Mouse (Mus musculus) CH12F3 (cell line): ENCODE measurements at regions not wholly inside any gene's neighbourhood (a gene's known extent, or its start where the extent isn't known, plus 50 kb on each side); places are given as distances from the start of the nearest gene placed in this dataset.

Experiments used
- in situ Hi-C: fragments of 300-500 bp; cut with MboI; formaldehyde crosslinking; loops from 2 replicates; pipeline ENCODE4 v1.14.3; 2020; ENCODE audit warnings: low sequenced_read_pairs

DNA sequence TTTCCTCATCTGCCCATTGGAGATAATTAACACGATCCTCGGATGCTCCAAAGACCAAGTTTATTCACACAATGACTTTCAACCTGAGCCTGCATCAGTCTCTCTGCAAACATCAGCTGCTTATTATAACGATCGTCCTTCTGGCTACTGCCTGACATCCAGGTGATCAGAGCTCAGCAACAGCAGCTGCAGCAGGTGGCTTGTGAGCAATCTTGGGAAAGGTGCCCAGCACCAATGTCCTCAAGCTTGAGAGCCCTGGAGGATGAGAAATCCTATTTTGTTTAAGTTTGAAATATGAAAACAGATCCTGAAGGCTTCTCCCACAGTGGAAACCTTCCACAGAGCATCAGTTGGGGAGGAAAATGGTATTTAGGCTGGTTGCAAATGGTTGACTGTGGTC, 242.8 kb downstream of the Prdm2 start:
- in situ Hi-C loops: no loop called here

DNA sequence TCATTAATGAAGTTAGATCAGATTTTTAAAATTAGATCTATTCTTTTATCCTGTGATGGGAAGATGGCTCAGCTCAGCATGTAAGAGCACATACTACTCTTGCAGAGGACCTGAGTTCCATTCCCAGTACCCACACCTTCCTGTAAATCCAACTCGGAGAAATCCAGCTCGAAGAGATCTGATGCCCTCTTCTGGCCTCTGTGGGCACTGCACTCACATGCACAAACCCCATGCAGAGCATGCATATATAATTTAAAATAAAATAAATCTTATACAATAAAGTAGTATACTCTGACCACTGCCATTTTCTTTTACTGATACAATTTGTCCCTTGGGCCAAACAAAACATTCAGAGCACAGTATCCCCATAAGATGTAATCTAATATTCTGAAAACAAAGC, 245.2 kb downstream of the Prdm2 start:
- in situ Hi-C loops: no loop called here

DNA sequence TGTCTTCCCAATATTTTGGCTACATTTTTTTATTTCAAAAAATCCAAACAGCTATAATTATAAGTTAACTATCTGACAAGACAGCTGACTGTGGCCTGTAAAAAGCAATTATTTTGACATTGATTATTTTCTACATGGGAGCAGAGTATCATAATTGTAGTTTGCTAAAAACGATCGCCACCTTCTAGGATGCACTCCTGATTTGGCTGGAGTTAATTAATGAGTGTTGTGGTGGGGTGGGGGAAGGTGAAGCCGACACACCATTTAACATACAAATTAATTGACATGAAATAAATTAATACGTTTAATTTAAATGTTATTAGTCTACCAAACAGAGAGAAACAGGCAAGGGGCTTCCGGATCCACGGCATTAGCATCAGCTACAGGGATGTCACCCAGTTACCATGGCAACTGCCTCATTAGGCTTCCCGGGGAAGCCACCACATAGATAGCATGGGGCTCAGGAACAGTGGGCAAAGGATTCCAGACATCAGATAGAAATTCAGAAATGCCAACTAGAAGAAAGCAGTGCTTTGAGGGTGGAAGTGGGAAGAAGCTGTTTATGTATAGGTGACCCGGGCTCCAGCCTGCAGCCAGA, 255.9 kb downstream of the Prdm2 start:
- in situ Hi-C loops: no loop called here

DNA sequence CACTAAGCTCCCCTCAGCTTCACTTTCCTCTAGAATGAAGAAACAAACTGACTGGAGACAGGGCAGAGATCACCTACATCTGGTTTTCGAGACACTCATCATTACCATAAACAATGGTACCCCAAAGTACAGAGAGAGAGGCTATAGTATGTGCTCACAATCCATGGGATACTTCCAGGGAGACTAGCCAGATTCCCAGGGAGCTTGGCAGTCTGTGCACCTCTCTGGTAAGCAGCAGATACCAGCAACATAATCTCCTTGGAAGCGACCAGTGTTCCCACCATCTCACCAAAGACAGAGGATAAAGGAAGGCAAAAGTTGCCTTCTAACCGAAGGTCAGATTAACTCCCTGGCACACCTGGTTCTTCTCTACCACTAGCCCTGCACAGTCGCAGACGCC, 256.4 kb downstream of the Prdm2 start:
- in situ Hi-C loops: no loop called here

DNA sequence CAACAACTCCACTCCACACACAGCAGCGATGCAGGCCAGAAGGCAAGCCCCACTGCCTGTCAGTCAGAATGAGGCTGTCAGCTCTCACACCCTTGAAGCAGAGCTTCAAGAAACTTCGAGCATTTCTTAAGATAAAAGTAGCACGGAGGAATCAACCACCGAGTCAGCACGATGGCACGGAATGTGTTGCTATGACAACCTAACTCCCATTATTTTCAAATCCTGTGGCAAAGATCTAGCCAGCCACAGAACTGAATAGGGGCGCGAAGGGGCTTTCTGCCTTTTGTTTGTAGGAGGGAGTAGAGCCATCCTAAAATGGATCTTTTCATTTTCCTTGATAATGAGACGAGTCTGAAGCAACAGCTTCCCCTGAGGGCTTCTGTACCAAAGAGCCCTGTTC, 259.1 kb downstream of the Prdm2 start:
- in situ Hi-C loops: no loop called here

DNA sequence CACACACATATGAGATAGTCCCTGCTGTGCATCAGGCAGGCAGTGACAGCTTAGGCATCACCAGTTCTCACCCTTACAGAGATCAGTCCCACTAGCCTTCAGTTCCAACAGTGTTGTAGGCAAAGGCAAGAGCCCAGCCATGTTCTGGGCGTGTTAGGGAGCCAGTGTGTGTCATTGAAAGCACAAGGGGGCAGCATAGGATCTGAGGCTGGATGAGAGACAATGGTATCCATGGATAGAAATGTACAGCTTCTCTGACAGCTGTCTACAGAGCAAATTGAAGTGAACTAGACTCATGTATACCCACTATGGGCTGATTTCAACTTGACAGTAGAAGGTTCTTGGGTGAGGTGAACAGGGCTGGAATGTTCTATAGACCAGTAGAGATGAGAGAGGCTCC, 259.9 kb downstream of the Prdm2 start:
- in situ Hi-C loops: no loop called here

DNA sequence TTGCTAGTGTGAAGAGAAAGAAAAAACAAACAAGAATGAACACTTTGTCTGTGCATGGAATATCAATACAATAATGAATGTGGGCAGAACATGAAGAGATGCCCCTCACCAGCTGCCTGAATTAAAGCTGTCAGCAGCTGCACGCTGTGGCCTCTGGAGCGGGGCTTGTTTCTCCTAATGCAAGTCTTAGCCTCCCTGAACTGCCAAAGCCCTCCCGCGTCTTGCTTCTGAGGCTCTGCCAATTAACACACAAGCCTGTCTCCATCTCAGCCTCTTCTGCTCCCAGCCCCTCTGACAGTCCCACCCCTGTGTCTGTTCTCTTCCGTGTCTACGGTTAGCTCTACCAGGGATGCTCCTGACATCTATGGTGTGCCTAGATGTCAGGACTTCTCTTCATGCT, 265.1 kb downstream of the Prdm2 start:
- in situ Hi-C loops: no loop called here

DNA sequence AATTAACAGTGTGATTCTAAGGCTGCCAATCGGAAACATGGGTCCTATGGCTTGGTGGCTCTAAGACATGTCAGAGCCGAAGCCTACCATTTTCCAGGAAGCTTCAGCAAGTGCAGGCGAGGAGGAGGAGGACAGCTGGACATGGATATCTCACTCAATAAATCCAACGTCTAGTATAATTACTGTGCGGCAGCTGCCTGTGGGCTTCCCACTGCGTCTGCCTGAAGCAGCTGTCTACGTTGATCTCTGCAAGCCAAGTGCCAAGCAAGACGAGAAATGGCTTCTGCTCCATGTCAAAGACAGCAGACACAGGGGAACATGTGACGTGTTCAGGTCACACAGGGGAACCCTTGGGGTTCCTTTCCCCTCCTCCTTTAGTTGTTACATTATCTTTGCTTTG, 279.2 kb downstream of the Prdm2 start:
- in situ Hi-C loops: no loop called here

DNA sequence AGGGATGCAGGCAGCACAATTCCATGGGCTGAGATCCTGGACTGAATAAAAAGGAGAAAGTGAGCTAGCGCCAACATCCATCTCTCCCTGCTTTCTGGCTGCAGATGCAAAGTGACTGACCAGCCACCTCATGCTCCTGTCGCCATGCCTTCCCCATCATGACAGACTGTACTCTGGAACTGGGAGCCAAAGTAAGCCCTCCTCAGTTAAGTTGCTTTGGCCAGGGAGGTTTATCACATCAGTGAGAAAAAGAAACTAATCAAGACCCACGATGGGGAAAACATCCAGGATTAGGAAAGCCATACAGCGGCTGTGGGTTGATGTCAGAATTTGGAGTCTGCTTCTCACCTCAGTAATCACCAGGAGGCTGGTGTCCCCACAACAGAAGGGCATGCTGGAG, 283.6 kb downstream of the Prdm2 start:
- in situ Hi-C loops: no loop called here

DNA sequence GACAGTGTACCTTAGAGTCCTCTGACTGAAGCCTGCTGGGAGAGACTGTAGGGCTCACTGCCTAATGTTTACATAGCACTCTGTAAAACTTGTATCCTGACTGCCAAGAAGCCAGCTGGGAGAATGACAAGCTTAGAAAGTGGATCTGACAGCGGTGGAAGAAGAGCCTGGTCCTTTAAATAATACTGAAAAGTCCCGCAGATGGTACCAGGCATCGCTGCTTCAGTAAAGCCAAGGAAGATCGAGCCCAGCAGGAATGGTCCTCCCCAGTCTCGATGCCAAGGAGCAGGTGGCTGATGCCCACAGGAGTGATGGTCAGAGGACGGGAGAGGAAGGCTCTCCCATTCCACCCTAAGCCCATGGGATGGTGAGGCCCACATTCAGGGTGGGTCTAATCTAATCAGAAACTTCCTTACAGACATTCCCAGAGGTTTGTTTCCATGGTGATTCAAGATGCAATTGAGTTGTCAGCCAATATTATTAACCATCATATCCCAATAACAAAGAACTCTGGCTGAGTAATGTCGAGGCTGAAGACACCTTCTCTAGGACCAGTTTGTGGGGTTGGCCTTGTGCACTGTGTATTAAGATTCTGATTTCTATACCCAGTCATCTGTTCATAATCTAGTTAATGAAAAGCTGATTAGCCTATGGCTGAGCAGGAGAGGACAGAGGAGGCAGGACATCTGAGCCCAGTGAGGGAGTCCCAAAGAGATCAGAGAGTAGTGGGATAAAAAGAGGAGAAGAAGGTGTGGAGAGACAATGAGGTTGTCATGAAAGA, 285.3 kb downstream of the Prdm2 start:
- in situ Hi-C loops: no loop called here

DNA sequence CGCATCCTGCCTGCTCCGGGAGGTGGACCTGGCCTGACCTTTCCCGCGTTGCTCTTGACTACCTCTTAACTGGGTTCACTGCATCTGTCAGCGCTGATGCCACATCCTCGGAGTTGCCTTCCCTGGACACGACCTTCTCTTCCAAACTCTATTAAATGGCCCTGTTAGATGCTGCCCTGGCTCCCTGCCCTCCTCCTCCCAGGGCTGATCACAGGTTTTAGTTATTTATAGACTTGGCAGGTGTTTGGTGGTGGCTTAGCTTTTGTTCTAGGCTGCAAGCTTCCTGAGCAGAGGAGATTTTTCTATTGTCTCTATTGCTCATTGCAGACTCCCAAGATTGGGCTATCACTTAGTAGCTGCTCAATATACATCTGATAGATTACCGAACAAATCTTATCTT, 287.7 kb downstream of the Prdm2 start:
- in situ Hi-C loops: no loop called here

DNA sequence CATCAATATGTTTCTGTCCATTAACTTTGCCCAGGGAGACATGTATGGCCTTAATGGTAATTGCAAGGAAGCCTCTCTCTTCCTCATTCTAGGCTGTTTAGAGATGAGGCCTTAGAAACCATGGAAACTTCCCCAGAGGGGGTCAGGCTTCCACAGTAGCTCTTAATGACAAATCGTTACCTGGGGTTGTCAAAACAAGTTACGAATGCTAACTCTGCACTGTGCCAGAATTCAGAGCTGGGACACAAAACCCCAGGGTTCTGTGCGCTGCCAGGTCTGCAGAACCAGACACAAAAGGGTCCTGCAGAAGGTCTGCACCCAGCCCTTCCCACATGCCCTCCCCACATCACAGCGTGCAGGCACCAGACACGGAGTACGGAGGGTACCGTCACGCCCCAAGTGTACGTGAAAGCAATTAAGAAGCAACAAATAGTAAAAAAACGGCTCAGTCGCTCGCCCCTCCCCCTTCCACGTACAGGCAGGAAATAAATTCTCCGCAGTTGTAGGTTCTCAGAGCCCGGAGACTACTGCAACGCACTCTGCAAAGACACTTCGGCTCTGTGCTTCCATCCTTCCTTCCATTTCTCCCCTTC, 303.3 kb downstream of the Prdm2 start:
- in situ Hi-C loops: no loop called here

DNA sequence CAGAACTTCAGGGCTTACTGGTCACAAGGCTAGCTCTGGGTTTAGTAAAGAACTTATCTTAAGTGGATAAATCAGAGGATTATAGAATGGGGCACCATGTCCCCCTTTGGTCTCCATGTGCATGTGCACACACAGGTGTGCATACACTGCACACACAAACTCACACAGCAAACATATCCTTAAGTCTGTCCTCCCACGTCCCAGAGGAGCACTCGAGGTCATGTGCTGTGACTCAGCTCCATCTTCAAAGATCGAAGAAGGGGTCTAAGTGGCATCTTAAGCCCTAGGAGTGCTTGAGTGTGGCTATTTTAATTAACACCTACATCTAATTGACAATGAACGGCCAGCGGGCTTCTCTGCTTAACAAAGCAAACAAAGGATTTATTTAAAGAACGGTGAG, 304.0 kb downstream of the Prdm2 start:
- in situ Hi-C loops: no loop called here

DNA sequence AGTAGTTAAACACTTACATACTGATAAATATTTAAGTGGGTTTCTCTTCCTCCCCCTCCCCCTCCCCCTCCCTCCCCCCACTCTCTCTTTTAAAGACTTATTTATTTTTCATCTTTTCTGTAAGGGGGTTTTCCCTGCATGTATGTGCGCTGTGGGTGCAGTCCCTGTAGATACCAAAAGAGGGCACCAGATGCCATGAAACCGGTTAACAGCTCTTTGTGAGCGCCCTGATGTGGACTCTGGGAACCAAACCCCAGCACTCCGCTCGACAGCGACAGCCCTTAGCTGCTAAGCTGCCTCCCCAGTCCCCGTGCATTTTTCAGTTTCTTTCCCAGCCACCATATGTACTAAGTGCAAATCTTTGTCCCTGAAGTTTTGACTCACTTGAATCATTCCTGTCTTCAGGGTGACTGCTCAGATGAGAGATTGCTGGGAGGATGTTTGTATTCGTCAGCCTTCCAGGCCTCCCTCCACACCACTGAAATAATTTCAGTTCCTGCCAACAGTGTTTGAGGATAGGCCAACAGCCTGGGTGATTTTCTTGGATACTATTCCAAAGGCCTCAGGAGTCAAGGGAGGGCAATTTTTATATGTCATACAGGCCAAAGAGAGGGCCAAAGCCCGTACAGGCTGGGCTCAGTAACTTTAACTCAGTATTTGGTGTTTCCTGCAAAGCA, 309.3 kb downstream of the Prdm2 start:
- in situ Hi-C loops: no loop called here

DNA sequence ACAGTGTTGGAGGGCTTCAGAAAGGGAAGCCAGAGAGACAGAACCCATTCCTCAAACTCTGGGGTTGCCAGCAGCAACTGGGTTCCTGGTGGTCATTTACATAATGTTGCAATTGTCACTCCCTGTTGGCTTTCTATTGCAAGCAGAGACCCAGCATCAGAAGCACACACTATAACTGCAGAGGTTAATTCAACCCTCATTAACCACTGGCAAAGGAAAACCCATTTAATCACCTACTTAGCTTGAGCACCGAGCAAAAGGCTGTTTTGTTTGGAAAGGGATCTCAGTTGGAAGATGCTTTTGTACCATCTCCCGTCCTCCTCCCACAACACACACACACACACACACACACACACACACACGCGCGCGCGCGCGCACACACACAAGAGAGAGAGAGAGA, 312.0 kb downstream of the Prdm2 start:
- in situ Hi-C loops: no loop called here

DNA sequence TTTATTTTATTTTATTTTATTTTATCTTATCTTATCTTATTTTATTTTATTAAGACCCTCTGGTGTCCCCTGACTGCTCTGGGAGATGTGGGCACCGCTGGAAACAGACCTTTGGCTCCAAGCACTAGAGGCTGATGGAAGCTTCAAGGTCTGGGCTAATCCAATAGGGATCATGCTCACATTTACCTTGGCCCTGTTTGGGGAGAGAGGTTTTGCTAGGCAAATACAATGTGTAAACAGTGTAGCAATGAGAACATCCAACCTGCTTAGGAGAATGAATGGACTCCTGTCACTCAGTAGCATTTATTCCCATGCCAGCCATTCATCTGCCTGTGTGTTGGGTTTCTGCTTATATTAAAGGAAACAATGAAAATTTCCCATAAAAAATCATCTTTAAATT, 313.8 kb downstream of the Prdm2 start:
- in situ Hi-C loops: no loop called here

DNA sequence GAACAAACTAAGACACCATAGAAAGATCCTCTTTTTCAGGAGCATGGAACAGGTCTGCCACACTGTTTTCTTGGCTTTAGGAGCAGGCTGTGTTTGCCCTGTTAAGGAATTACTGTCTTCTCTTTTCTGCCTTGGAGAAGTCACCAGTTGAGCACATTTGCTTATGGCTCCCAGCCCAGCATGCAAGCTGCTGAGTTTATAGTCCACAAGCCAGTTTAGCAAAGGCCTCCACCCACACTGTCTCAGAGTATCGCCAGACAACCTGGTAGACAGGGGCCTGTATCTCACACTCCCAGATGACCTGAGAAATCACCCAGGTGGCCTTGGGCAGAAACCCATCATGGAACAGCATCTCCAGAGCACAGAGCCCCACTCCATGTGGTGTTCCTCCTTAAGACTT, 322.1 kb downstream of the Prdm2 start:
- in situ Hi-C loops: no loop called here

DNA sequence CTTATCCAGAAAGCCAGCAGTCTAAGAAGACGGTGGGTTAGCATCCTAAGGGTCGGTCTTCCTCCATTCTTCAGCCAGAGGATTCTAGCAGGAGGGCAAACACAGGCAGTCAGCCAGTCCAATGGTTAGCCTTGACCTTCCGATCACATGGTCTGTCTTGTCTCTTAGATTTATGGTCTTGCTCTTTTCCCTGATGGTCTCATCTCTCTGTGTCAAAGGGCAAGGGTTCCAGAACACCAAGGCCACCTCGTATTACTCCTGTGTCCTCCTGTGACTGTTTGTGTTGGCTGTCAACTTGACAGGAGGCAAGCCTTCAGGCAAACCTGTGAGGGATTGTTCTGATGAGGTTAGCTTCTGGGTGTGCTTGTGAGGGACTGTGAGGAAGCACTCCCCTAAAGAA, 323.9 kb downstream of the Prdm2 start:
- in situ Hi-C loops: no loop called here

DNA sequence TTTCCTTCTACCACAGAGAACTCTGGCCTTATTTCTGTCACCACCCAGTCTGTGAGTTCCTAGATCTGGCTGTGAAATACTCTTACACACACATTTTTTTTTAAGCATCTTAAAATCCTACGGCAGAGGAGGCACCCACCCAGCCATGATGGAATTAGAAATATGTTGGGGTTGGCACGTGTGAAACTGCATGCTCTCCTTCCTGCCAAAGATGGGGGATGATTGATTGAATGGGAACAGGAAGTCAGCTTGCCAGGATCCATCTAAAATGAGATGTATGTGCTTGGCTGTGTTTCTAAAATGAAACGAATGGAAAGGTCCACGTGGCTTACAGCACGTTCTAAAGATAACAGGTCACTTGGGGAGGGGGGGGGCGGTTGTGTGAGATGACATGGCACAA, 324.9 kb downstream of the Prdm2 start:
- in situ Hi-C loops: no loop called here

DNA sequence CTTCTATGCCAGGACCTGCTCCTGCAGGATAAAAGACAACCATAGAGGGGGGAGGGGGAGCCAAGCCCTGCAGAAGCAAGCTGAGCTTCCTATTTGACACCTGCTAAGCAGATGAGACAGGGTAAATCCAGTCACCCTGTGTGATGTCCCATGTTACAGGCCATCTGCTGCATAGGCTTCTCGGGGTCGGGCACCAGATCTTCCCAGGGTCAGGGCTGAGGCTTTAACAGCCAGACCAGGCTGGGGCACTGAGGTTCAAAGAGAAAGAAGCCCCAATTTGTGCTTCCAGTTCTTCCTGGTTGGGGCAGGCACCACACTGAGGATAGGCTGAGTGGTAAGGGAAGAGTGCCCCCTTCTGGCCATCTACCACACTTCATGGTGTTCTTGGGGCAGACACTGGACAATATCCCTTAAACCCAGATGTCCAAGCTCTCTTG, 332.5 kb downstream of the Prdm2 start:
- in situ Hi-C loops: no loop called here

DNA sequence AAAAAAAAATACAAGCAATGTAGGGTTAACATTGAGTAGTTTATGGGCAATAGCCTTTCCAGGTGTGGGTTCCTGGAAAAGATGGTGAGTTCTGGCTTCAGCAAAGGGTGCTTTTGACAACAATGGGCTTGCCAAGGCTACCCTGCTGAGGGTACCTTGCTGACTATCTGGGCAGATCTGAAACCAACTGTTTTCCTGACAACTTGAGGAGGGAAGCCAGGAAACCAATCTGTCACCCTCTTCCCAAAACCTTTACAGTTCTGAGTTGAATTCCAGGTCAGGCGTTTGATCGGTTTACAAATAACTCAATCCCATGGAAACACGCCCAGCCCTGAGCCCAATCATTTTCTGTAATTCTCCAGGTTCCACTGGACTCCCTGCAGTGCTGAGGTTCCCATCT, 336.6 kb downstream of the Prdm2 start:
- in situ Hi-C loops: no loop called here

DNA sequence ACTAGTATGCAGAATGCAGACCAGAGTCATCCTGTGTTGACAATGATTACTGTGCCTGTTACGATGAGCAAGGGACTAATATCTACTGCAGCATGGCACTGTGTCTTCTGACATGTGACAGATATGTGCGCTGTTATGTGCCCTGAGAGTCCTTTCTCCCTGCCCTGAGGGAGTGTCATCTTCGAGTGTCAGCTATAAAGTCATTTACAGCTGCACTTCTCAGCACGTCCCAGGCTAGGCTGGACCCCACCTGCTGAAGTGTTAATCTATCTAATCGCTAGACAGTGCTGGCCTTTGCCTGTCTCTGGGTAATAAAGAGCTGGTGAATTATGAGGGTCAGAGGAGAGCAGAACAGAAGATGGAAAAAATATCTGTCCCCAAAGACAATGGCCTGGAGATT, 337.7 kb downstream of the Prdm2 start:
- in situ Hi-C loops: no loop called here
